Mouse (Mus musculus): ENCODE measurements around the gene Gm11214. TPM values are rescaled to one million over a fixed set of nuclear protein-coding genes. Genes with fewer than 3 reads are reported as not detected.

Gm11214 gene
- polyA plus RNA-seq, 1 experiment from 2014 or later = not detected

- 97% methylated on average over 1 of the region's 1 CpGs for WGBS
- no peak for ATAC-seq (replicated peaks)
- Histone ChIP-seq H3K27ac (replicated peaks) (no peak overlapping the region), H3K9ac (replicated peaks) (no peak overlapping the region), H3K4me3 (no peak overlapping the region), H3K4me2 (replicated peaks) (no peak overlapping the region), H3K4me1 (no peaks in the 10 kb centered on the region), H3K9me3 (no peaks in the 10 kb centered on the region), H3K36me3 (no peaks in the 10 kb centered on the region), H3K27me3 (no peaks in the 10 kb centered on the region)
These were observed 8.8 kb downstream of the Gm11214 start for GRCm38 (mm10) chr4:63654381-63654780.

GRCm38 (mm10) chr4:63643956-63644726 is 19.0 kb downstream of the Gm11214 start:
- H3K9ac ChIP-seq (replicated peaks) = no peak overlapping the region
- H3K27me3 ChIP-seq = no peaks in the 10 kb centered on the region
- H3K36me3 ChIP-seq = no peaks in the 10 kb centered on the region
- H3K4me1 ChIP-seq = no peaks in the 10 kb centered on the region
- no peak for ATAC-seq (replicated peaks)
- no peaks in the 10 kb centered on the region for H3K9me3 ChIP-seq
- H3K4me2 ChIP-seq (replicated peaks) = no peak overlapping the region
- H3K4me3 ChIP-seq = no peak overlapping the region
- H3K27ac ChIP-seq (replicated peaks) = no peak overlapping the region

- Histone ChIP-seq H3K9ac (replicated peaks) (no peak overlapping the region), H3K27me3 (no peaks in the 10 kb centered on the region), H3K4me2 (replicated peaks) (no peak overlapping the region), H3K4me3 (no peak overlapping the region), H3K4me1 (no peaks in the 10 kb centered on the region), H3K9me3 (no peaks in the 10 kb centered on the region), H3K36me3 (no peaks in the 10 kb centered on the region), H3K27ac (replicated peaks) (no peak overlapping the region)
- ATAC-seq (replicated peaks) = no peak
- WGBS = 77% methylated on average over 2 of the region's 2 CpGs
These were observed 23.3 kb downstream of the Gm11214 start for GRCm38 (mm10) chr4:63639842-63640241.

- Histone ChIP-seq H3K27ac (replicated peaks) (no peak overlapping the region), H3K9ac (replicated peaks) (no peak overlapping the region), H3K9me3 (no peaks in the 10 kb centered on the region), H3K4me3 (no peak overlapping the region), H3K4me1 (no peaks in the 10 kb centered on the region), H3K36me3 (no peaks in the 10 kb centered on the region), H3K27me3 (no peaks in the 10 kb centered on the region), H3K4me2 (replicated peaks) (no peak overlapping the region)
- ATAC-seq (replicated peaks) = no peak
- WGBS = 55% methylated on average over 1 of the region's 1 CpGs
These were observed 24.6 kb downstream of the Gm11214 start for GRCm38 (mm10) chr4:63638603-63639002.

GRCm38 (mm10) chr4:63633181-63633580 is 30.0 kb downstream of the Gm11214 start:
- Histone ChIP-seq H3K27me3 (no peaks in the 10 kb centered on the region), H3K9ac (replicated peaks) (no peak overlapping the region), H3K4me1 (no peaks in the 10 kb centered on the region), H3K9me3 (no peaks in the 10 kb centered on the region), H3K36me3 (no peaks in the 10 kb centered on the region), H3K27ac (replicated peaks) (no peak overlapping the region), H3K4me3 (no peak overlapping the region), H3K4me2 (replicated peaks) (no peak overlapping the region)
- no peak for ATAC-seq (replicated peaks)
- WGBS = 96% methylated on average over 2 of the region's 2 CpGs

- H3K4me3 ChIP-seq = no peak overlapping the region
- ATAC-seq (replicated peaks) = no peak
- 86% methylated on average over 8 of the region's 8 CpGs for WGBS
- no peak overlapping the region for H3K9ac ChIP-seq (replicated peaks)
- no peaks in the 10 kb centered on the region for H3K27me3 ChIP-seq
- H3K4me1 ChIP-seq = no peaks in the 10 kb centered on the region
- no peak overlapping the region for H3K27ac ChIP-seq (replicated peaks)
- no peaks in the 10 kb centered on the region for H3K9me3 ChIP-seq
- no peaks in the 10 kb centered on the region for H3K36me3 ChIP-seq
- H3K4me2 ChIP-seq (replicated peaks) = no peak overlapping the region
These were observed 36.1 kb downstream of the Gm11214 start for GRCm38 (mm10) chr4:63627111-63627510.

GRCm38 (mm10) chr4:63625563-63626080 is 37.6 kb downstream of the Gm11214 start:
- Histone ChIP-seq H3K9me3 (no peaks in the 10 kb centered on the region), H3K4me1 (no peaks in the 10 kb centered on the region), H3K9ac (replicated peaks) (no peak overlapping the region), H3K4me2 (replicated peaks) (no peak overlapping the region), H3K27ac (replicated peaks) (no peak overlapping the region), H3K4me3 (no peak overlapping the region), H3K36me3 (no peaks in the 10 kb centered on the region), H3K27me3 (no peaks in the 10 kb centered on the region)
- no peak for ATAC-seq (replicated peaks)
- 75% methylated on average over 3 of the region's 3 CpGs for WGBS

- no peak for ATAC-seq (replicated peaks)
- Histone ChIP-seq H3K4me3 (no peak within 1 kb of the TSS), H3K27me3 (no peaks in the 10 kb centered on the region), H3K9me3 (no peaks in the 10 kb centered on the region), H3K4me2 (replicated peaks) (no peak within 1 kb of the TSS), H3K36me3 (no peaks in the 10 kb centered on the region), H3K27ac (replicated peaks) (no peak within 1 kb of the TSS), H3K9ac (replicated peaks) (no peak within 1 kb of the TSS), H3K4me1 (no peaks in the 10 kb centered on the region)
- WGBS = 55% methylated on average over 5 of the region's 5 CpGs
These were observed 40.8 kb downstream of the Gm11214 start, which contains the start of gene Tex48 for GRCm38 (mm10) chr4:63622378-63622835. TSS of gene Tex48 (minus strand) at chr4:63622428.

- Histone ChIP-seq H3K4me3 (no peak overlapping the region), H3K4me2 (replicated peaks) (no peak overlapping the region), H3K36me3 (no peaks in the 10 kb centered on the region), H3K27me3 (no peaks in the 10 kb centered on the region), H3K9ac (replicated peaks) (no peak overlapping the region), H3K27ac (replicated peaks) (no peak overlapping the region), H3K4me1 (no peaks in the 10 kb centered on the region), H3K9me3 (no peaks in the 10 kb centered on the region)
- ATAC-seq (replicated peaks) = no peak
- WGBS = 85% methylated on average over 2 of the region's 2 CpGs
These were observed 41.3 kb downstream of the Gm11214 start for GRCm38 (mm10) chr4:63621861-63622260.

Other genes starting within 250 kb of the Gm11214 start
- 6.4 and 7.7 TPM in 2 replicates for gene Whrn, start 167.4 kb downstream of the Gm11214 start, polyA plus RNA-seq (2015; fragmentation: Nextera tagmentation; extraction: Ambion mirVana)
- gene Atp6v1g1, start 118.6 kb downstream of the Gm11214 start, polyA plus RNA-seq (2015; fragmentation: Nextera tagmentation; extraction: Ambion mirVana) = 452 and 469 TPM in 2 replicates
- 4.6 and 5.8 TPM in 2 replicates for gene Tmem268, start 104.6 kb downstream of the Gm11214 start, polyA plus RNA-seq (2015; fragmentation: Nextera tagmentation; extraction: Ambion mirVana)
- gene Gm11213, start 58.1 kb downstream of the Gm11214 start, polyA plus RNA-seq (2015; fragmentation: Nextera tagmentation; extraction: Ambion mirVana) = not detected in 2 replicates
- gene Tex48, start 41.0 kb downstream of the Gm11214 start, polyA plus RNA-seq (2015; fragmentation: Nextera tagmentation; extraction: Ambion mirVana) = not detected in 2 replicates
- not detected in 2 replicates for gene Tnfsf15, start 81.7 kb upstream of the Gm11214 start, polyA plus RNA-seq (2015; fragmentation: Nextera tagmentation; extraction: Ambion mirVana)
- 0.05 and 0.15 TPM in 2 replicates for gene Tnfsf8, start 198.0 kb upstream of the Gm11214 start, polyA plus RNA-seq (2015; fragmentation: Nextera tagmentation; extraction: Ambion mirVana)